Mouse (Mus musculus) heart, postnatal 0 days (tissue): ENCODE measurements around the gene Sars. TPM values are rescaled to one million over a fixed set of nuclear protein-coding genes. Genes with fewer than 3 reads are reported as not detected.

Experiments used
- ATAC-seq: fragments of 200-750 bp; cut with Nextera tagmentation; 2 replicates; pipeline ENCODE4 v1.8.0; 2017; ENCODE audit warnings: low read depth, moderate number of reproducible peaks, moderate library complexity; ENCODE audit not compliant: insufficient read depth
- DNase-seq: peaks from one replicate; pipeline ENCODE4 v3.0.0-alpha.2; 2016; ENCODE audit warnings: low spot score
- H3K27ac ChIP-seq: fragments of 300-500 bp; sonication (generic); 2 replicates; pipeline ENCODE4 v1.5.1; 2014; ENCODE audit warnings: low read depth, mild to moderate bottlenecking
- H3K27me3 ChIP-seq: fragments of 300-500 bp; sonication (generic); 2 replicates; pipeline ENCODE4 v1.6.1; 2014; ENCODE audit warnings: low read length, mixed read lengths; ENCODE audit not compliant: control insufficient read depth, insufficient read depth
- H3K36me3 ChIP-seq: fragments of 300-500 bp; sonication (generic); replicated peaks from 2 replicates; pipeline ENCODE4 v1.6.1; 2014; ENCODE audit warnings: low read length, mixed read lengths; ENCODE audit not compliant: control insufficient read depth, insufficient read depth
- H3K4me1 ChIP-seq: fragments of 300-500 bp; sonication (generic); 2 replicates; pipeline ENCODE4 v1.6.1; 2014; ENCODE audit warnings: antibody characterized with exemption; ENCODE audit not compliant: control insufficient read depth, insufficient read depth
- H3K4me2 ChIP-seq: fragments of 300-500 bp; sonication (generic); 2 replicates; pipeline ENCODE4 v1.6.1; 2014; ENCODE audit warnings: low read depth, mild to moderate bottlenecking, low read length, moderate library complexity
- H3K4me3 ChIP-seq: fragments of 300-500 bp; sonication (generic); 2 replicates; pipeline ENCODE4 v1.5.1; 2014; ENCODE audit warnings: low read depth, low read length
- H3K9ac ChIP-seq: fragments of 300-500 bp; sonication (generic); replicated peaks from 2 replicates; pipeline ENCODE4 v1.6.1; 2014; ENCODE audit warnings: low read depth, low read length, mixed read lengths
- H3K9me3 ChIP-seq: fragments of 300-500 bp; sonication (generic); replicated peaks from 2 replicates; pipeline ENCODE4 v1.6.1; 2016; ENCODE audit warnings: low read length; ENCODE audit not compliant: control insufficient read depth
- CTCF ChIP-seq: IDR thresholded peaks from 2 replicates; pipeline ENCODE4 v1.5.1; 2016; ENCODE audit warnings: antibody characterized with exemption, control low read depth, low read depth
- EP300 ChIP-seq: IDR thresholded peaks from 2 replicates; pipeline ENCODE4 v1.6.1; 2016; ENCODE audit warnings: antibody characterized with exemption, low read depth
- WGBS: fragments of 180-500 bp; shearing (Covaris S2); extraction: QIAGEN DNeasy Blood & Tissue Kit; methylation state at CpG from one replicate; pipeline ENCODE4 v1.1.7; 2014; 5-methylcytosine and 5-hydroxymethylcytosine counted together
- polyA plus RNA-seq: library from polyadenylated mRNA; unstranded; fragments of >200 nt; fragmentation: Nextera tagmentation; extraction: Ambion mirVana; gene quantifications from 2 replicates; pipeline ENCODE4 v1.2.1, GENCODE M21; 2015
- total RNA-seq: library from RNA; depleted of rRNA; stranded (reverse); fragments of >200 nt; gene quantifications from 2 replicates; pipeline ENCODE4 v1.2.3, GENCODE M21; 2014; ENCODE audit warnings: low replicate concordance

Gene Sars
- total and polyA plus RNA-seq, 2 experiments from 2014 or later, result 40.3 to 77.7 TPM

DNA sequence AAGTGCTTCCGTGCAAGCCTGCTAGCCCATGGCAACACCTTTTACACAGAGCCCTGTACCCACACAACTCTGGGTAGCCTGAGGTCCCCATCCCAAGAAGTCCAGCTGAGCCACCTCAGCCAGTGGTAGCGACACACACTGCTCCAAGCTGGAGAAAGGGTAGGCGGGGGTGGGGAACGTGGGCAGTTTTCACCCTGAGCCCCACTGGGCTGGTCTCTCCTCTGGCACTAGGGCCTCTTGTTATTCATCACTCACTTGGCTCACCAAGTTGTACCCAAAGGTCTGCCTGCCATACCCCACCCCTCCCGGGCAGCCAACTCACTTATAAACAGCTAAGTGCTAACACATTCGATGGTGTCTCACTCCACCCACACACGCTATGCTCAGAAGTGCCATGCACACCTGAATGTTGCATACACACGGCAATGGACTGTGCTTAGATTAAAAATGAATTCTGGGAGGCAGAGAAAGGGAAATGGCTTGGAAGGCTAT is 36.4 kb downstream of the Sars start:
- no peak for TF ChIP-seq CTCF
- TF ChIP-seq EP300, result no peak
- DNase-seq, result no peak
- Histone ChIP-seq H3K27me3 (no peaks in the 10 kb centered on the region), H3K4me1 (no peaks in the 10 kb centered on the region), H3K4me2 (no peak overlapping the region), H3K27ac (no peak overlapping the region), H3K4me3 (no peak overlapping the region), H3K9ac (no peak overlapping the region), H3K36me3 (no peaks in the 10 kb centered on the region; the same call in 1 of the 2 replicates), H3K9me3 (0 out of 2 replicates have a peak, but pooled peaks cover 1% of the 10 kb centered on the region)
- no peak for ATAC-seq
- 84% methylated on average over 8 of the region's 8 CpGs for WGBS

DNA sequence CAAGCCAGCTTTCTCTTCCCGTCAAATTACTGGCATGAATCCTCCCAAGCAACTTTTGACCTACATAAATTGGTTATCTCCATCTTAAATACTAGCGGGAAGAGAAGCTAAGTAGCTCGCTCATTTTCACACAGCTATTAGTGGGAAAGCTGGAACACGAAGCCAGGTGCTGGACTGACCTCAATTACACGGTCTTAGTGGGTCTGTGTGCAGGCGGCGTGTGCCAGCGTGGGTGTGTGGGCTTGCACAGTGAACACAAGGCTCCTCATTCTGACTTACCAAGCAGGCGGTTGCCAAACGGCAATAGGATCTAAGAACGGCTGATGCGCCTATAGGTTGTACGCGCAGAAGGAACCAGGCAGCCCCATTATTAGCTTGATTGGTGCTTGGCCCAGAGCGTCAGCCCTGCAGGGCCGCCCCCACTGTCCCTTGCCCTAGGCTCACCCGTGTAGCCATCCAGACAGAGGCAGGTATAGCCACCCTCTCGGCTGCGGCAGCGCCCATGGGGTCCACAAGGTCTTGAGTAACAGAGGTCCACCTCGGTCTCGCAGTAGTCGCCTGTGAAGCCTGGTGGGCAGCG is 38.6 kb downstream of the Sars start:
- Histone ChIP-seq H3K27ac (no peak overlapping the region), H3K27me3 (no peaks in the 10 kb centered on the region), H3K9me3 (no peaks in the 10 kb centered on the region), H3K4me3 (no peak overlapping the region), H3K4me2 (no peak overlapping the region), H3K9ac (no peak overlapping the region), H3K36me3 (no peaks in the 10 kb centered on the region), H3K4me1 (no peaks in the 10 kb centered on the region)
- TF ChIP-seq CTCF (no peak), EP300 (no peak)
- ATAC-seq, result no peak
- no peak for DNase-seq
- 85% methylated on average over 24 of the region's 24 CpGs for WGBS

DNA sequence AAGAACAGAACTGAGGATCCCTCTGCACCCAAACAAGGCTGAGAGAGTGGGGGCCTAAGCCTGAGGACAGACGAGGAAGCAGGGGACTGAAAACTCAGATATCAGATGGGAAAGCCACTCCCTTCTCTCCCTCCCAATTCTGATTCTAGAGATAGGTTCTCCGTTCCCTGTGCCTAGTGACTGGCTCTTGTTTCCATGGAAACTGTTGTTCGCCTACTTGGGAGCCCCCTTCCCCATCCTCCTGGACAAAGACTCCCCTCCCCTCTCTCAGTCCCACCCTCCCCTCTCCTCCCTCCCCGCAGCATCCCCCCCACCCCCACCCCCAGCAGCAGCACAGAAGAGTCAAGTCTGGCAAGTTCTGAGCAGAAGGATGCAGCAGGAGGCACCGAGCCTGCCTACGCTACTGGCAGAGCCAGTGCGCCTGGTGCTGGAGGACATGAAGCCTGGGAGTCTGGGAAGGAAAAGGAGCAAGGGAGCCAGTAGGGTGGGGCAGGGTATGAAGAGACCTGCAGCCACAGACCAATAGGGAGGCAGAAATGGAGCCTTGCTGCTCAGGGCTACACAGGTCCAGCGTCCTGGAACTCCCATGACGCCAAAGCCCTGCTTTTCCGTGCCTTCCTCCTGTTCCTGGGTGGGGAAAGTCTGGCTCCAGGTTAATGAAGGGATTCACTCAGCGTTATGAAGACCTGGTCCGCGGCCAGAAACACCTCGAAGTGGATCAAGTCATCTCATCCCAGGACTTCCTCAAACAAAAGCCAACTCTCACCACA is 39.3 kb downstream of the Sars start:
- no peaks in the 10 kb centered on the region for H3K9me3 ChIP-seq
- DNase-seq (no peak), ATAC-seq (no peak)
- no peak overlapping the region for H3K9ac ChIP-seq
- H3K4me1 ChIP-seq, result no peaks in the 10 kb centered on the region
- no peak overlapping the region for H3K27ac ChIP-seq
- H3K27me3 ChIP-seq, result no peaks in the 10 kb centered on the region
- no peak overlapping the region for H3K4me2 ChIP-seq
- WGBS, result 53% methylated on average over 14 of the region's 14 CpGs
- H3K4me3 ChIP-seq, result no peak overlapping the region
- no peak for TF ChIP-seq CTCF
- TF ChIP-seq EP300, result no peak
- H3K36me3 ChIP-seq, result no peaks in the 10 kb centered on the region

DNA sequence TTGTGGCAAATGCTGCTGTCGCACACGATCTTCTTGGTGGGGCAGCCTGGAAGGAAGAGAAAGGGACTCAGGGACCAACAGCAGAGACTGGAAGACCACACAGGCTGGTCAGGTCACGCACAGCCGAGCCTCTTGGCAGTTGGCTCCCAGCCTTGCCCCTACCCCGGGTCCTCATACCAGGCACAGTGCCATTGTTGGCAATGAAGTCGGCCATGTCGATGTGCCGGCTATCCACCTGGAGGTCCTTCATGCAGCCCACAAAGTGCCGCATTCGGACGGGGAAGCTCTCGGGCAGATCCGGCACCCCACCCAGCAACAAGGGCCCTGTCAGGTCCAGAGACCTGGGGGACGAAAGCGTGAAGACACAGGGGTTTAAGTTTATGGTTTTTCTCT is 42.5 kb downstream of the Sars start:
- no peaks in the 10 kb centered on the region for H3K4me1 ChIP-seq
- H3K27me3 ChIP-seq, result no peaks in the 10 kb centered on the region
- H3K9ac ChIP-seq, result no peak overlapping the region
- TF ChIP-seq CTCF (no peak), EP300 (no peak)
- DNase-seq (no peak), ATAC-seq (no peak)
- H3K4me3 ChIP-seq, result no peak overlapping the region
- no peak overlapping the region for H3K4me2 ChIP-seq
- H3K27ac ChIP-seq, result no peak overlapping the region
- H3K36me3 ChIP-seq, result no peaks in the 10 kb centered on the region
- H3K9me3 ChIP-seq, result no peaks in the 10 kb centered on the region
- WGBS, result 92% methylated on average over 15 of the region's 15 CpGs

DNA sequence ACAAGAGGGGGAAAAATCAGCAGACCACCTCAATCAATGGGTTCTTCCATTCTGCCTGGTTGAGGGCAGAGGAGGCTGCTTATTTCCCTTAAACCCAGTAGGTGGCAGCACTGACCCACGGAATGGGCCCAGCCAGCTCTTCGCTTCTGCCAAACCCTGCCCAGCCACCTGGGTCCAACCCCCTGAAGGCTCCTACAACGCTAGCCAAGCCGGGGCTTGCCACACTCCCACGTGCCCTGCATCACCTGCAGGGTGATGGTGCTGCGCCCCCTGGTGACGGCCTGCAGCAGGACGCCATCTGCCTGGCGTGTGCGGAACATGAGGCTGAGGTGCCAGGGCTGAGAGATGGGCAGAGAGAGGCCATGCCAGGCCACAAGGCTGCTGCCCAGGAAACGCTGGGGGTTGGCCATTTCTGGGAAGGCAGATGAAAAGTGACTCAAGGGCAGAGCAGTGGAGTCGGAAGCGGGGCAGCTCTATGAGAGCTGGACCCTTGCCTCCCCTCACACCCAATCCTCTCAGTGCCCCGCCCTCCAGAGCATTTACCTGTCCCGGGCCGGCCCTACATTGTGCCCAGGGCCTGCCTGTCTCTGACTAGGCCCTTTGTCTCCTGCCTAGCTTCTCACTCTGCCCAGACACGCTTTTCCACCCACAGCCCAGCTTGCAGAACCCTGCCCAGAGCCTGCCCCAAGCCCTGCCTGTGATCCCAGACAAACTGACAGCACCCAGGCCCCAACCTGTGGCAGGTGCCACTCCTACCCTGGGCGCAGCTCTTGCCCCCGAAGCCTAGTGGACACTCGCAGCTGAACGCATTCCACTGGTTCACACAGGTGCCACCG is 43.1 kb downstream of the Sars start:
- no peak for TF ChIP-seq EP300
- peak; percentile 96 for TF ChIP-seq CTCF
- no peak overlapping the region for H3K4me3 ChIP-seq

More for the DNA sequence above, 43.1 kb downstream of the Sars start:
- DNase-seq (peak; percentile 94), ATAC-seq (peak; percentile 96)
- H3K27me3 ChIP-seq, result no peaks in the 10 kb centered on the region
- H3K27ac ChIP-seq, result no peak overlapping the region
- WGBS, result 35% methylated on average over 22 of the region's 22 CpGs
- H3K9ac ChIP-seq, result no peak overlapping the region
- H3K4me1 ChIP-seq, result no peaks in the 10 kb centered on the region
- H3K9me3 ChIP-seq, result no peaks in the 10 kb centered on the region
- H3K36me3 ChIP-seq, result no peaks in the 10 kb centered on the region
- H3K4me2 ChIP-seq, result no peak overlapping the region
